Mouse (Mus musculus): ENCODE data around the gene Gm20388. TPM values are rescaled to one million over a fixed set of nuclear protein-coding genes. Genes with fewer than 3 reads are reported as not detected.
A peak's percentile ranks its signal among the peaks of the same experiment; 100 is the strongest.

Gene Gm20388
- polyA plus RNA-seq, 1 experiment from 2014 or later: not detected

DNA sequence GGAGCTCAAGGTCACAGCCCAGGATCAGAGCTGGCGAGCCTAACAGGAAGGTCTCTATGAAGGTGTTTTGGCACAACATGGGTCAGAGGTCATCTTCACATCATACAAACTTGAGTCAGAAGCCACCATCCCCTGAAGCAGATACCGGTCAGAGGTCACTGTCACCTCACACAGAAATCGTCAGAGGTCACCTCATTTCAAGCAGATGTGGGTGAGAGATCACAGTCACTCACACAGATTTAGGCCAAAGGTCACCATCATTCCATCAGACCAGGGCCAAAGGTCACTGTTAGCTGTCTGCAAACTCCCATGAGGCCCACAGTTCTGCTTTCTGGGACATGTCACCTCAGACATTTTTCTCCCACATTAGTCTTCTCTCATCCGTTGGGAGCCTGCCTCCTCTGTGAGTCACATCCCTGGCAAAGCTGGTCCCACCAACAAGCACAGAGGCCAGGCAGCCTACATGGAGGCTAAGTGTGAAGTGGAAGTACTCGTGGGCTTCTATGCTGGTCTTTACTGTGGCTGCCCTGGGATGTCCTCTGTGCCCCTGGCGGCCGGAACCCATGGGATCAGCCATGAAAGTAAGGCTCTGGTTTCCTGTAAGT lies 2784.9 kb downstream of the Gm20388 start:
- ATAC-seq (ENCODE audit: low FRiP score, low TSS enrichment) (no peak), DNase-seq (ENCODE audit: low spot score) (no peak)
- Histone ChIP-seq H3K4me1 (replicated peaks; ENCODE audit: control insufficient read depth, insufficient read depth) (no peaks in the 10 kb centered on the region), H3K27ac (replicated peaks) (no peak overlapping the region), H3K27me3 (ENCODE audit: control insufficient read depth, insufficient read depth, low read length) (no peaks in the 10 kb centered on the region), H3K4me2 (replicated peaks; ENCODE audit: low read depth) (no peak overlapping the region), H3K9me3 (ENCODE audit: control insufficient read depth, low read length) (no peaks in the 10 kb centered on the region), H3K9ac (ENCODE audit: low read length) (no peak overlapping the region), H3K4me3 (ENCODE audit: low read depth, low read length) (no peak overlapping the region), H3K36me3 (ENCODE audit: control insufficient read depth, insufficient read depth, low read length) (no peaks in the 10 kb centered on the region)
- TF ChIP-seq CTCF (IDR thresholded peaks at IDR 0.05; ENCODE audit: low read depth) (no peak), EP300 (optimal IDR thresholded peaks at IDR 0.05) (no peak)
- WGBS: 61% methylated on average over 7 of the region's 7 CpGs

DNA sequence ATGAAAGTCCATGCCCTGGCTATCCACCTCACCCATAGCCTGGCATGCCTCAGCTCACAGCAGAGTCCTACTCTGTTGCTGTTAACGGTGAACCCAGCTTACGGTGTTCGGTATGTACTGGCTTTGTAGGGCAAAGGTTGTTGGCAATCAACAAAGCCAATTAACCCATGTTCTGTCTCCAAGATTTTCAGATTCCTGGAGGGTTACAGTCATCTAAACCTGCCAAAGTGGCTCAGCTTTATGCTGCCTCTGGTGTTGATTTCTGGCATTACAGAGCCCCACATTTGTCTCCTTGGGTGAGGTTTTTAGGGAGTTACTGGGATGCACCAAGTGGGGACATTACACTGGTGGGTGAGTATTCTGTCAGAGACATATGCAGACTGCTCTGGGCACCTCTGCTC lies 2786.5 kb downstream of the Gm20388 start:
- H3K9ac ChIP-seq (ENCODE audit: low read length): no peak overlapping the region
- WGBS: 60% methylated on average over 3 of the region's 3 CpGs
- H3K27ac ChIP-seq (replicated peaks): no peak overlapping the region
- H3K36me3 ChIP-seq (ENCODE audit: control insufficient read depth, insufficient read depth, low read length): no peaks in the 10 kb centered on the region
- H3K4me3 ChIP-seq (ENCODE audit: low read depth, low read length): no peak overlapping the region
- no peak for TF ChIP-seq EP300 (optimal IDR thresholded peaks at IDR 0.05)
- TF ChIP-seq CTCF (IDR thresholded peaks at IDR 0.05; ENCODE audit: low read depth): peak; percentile 70
- no peaks in the 10 kb centered on the region for H3K27me3 ChIP-seq (ENCODE audit: control insufficient read depth, insufficient read depth, low read length)
- ATAC-seq (ENCODE audit: low FRiP score, low TSS enrichment) (no peak), DNase-seq (ENCODE audit: low spot score) (no peak)
- H3K4me1 ChIP-seq (replicated peaks; ENCODE audit: control insufficient read depth, insufficient read depth): no peaks in the 10 kb centered on the region
- no peaks in the 10 kb centered on the region for H3K9me3 ChIP-seq (ENCODE audit: control insufficient read depth, low read length)
- no peak overlapping the region for H3K4me2 ChIP-seq (replicated peaks; ENCODE audit: low read depth)

DNA sequence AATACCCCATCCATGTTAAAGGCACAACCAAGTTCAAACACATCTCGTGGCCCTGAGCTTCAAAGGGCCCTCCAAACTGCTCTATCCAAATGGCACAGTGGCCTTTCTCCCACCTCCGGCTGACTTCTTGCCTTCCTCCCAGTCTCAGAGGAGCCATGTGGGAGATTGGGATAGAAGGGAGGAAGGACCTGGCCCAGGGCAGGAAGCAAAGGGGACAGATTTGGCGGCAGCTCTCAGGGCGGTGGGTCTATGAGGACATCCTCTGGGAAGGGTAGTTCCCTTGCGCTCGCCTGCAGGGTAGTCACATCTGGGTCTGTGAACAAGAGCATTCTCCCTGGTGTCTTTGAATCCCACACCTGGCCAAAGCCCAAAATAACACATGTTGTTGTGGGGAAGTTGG lies 2786.9 kb downstream of the Gm20388 start:
- no peak overlapping the region for H3K9ac ChIP-seq (ENCODE audit: low read length)
- no peaks in the 10 kb centered on the region for H3K4me1 ChIP-seq (replicated peaks; ENCODE audit: control insufficient read depth, insufficient read depth)
- H3K27me3 ChIP-seq (ENCODE audit: control insufficient read depth, insufficient read depth, low read length): no peaks in the 10 kb centered on the region
- no peak overlapping the region; the same call in 1 of the 2 replicates for H3K4me2 ChIP-seq (replicated peaks; ENCODE audit: low read depth)
- H3K4me3 ChIP-seq (ENCODE audit: low read depth, low read length): no peak overlapping the region
- WGBS: 70% methylated on average over 6 of the region's 6 CpGs
- no peak overlapping the region for H3K27ac ChIP-seq (replicated peaks)
- no peaks in the 10 kb centered on the region for H3K36me3 ChIP-seq (ENCODE audit: control insufficient read depth, insufficient read depth, low read length)
- no peak for DNase-seq (ENCODE audit: low spot score)
- H3K9me3 ChIP-seq (ENCODE audit: control insufficient read depth, low read length): no peaks in the 10 kb centered on the region
- no peak for ATAC-seq (ENCODE audit: low FRiP score, low TSS enrichment)
- TF ChIP-seq CTCF (IDR thresholded peaks at IDR 0.05; ENCODE audit: low read depth): no peak
- no peak for TF ChIP-seq EP300 (optimal IDR thresholded peaks at IDR 0.05)

DNA sequence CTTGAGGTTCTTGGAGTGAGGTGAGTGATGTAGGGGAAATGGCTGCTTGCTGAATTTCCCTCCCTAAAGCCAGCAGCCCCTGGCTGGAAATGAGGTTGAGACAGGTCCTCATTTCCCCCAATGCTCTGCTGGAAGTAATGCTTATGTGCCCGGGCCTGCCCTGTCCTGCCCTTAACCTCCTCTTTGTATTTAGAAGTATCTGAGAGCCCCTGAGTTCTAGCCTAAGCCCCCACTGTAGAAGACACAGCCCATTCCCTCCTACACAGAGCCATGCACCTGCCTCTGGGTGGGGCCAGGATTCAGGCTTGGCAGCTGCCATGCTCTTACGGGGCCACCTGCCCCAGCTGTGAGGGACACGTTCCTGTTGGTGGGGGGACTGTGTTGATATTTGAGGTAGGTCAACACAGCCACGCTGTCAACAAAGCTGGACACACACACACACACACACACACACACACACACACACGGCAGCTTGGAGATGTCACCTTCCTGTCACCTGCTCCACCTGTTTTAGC lies 2787.7 kb downstream of the Gm20388 start:
- Histone ChIP-seq H3K4me3 (ENCODE audit: low read depth, low read length) (no peak overlapping the region), H3K36me3 (ENCODE audit: control insufficient read depth, insufficient read depth, low read length) (no peaks in the 10 kb centered on the region), H3K4me2 (replicated peaks; ENCODE audit: low read depth) (peak overlapping the region; percentile 14; the same call in 1 of the 2 replicates), H3K27ac (replicated peaks) (no peak overlapping the region), H3K4me1 (replicated peaks; ENCODE audit: control insufficient read depth, insufficient read depth) (no peaks in the 10 kb centered on the region), H3K9me3 (ENCODE audit: control insufficient read depth, low read length) (no peaks in the 10 kb centered on the region), H3K27me3 (ENCODE audit: control insufficient read depth, insufficient read depth, low read length) (no peaks in the 10 kb centered on the region), H3K9ac (ENCODE audit: low read length) (no peak overlapping the region)
- 39% methylated on average over 5 of the region's 5 CpGs for WGBS
- ATAC-seq (ENCODE audit: low FRiP score, low TSS enrichment) (no peak), DNase-seq (ENCODE audit: low spot score) (no peak)
- TF ChIP-seq CTCF (IDR thresholded peaks at IDR 0.05; ENCODE audit: low read depth) (no peak), EP300 (optimal IDR thresholded peaks at IDR 0.05) (no peak)

DNA sequence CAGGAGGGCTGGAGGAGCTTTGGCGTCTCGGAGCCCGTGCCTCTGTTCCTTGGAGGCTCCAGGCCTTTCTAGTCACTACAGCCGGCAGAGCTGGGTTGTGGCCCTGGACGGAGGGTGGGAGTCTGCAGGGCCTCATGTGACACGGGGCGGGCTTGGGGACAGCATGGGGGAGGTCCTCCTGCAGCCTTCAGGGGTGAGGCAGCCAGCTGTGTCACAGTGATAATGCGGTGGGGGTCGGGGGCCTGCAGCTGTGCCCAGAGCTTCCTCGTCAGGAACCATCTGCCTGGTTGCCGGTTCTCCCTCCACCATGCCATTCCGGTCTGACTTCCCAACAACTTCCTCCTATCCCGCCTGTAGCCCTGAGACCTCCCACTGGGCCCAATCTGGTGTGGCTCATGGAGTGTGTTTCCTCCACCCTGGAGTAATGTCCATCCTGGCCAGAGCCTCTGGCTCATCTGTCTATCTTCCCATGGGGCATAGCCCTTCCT lies 2788.4 kb downstream of the Gm20388 start, which contains the start of gene Cbfa2t3:
Cbfa2t3 (minus strand) TSS at position 105 of the 488 bp plus-strand sequence.
- Histone ChIP-seq H3K4me1 (replicated peaks; ENCODE audit: control insufficient read depth, insufficient read depth) (no peaks in the 10 kb centered on the region), H3K9ac (ENCODE audit: low read length) (no peak within 1 kb of the TSS), H3K9me3 (ENCODE audit: control insufficient read depth, low read length) (no peaks in the 10 kb centered on the region), H3K27me3 (ENCODE audit: control insufficient read depth, insufficient read depth, low read length) (no peaks in the 10 kb centered on the region), H3K4me3 (ENCODE audit: low read depth, low read length) (no peak within 1 kb of the TSS), H3K27ac (replicated peaks) (no peak within 1 kb of the TSS), H3K4me2 (replicated peaks; ENCODE audit: low read depth) (peak within 1 kb of the TSS; percentile 14; the same call in 1 of the 2 replicates), H3K36me3 (ENCODE audit: control insufficient read depth, insufficient read depth, low read length) (no peaks in the 10 kb centered on the region)
- DNase-seq (ENCODE audit: low spot score): no peak
- WGBS: 48% methylated on average over 13 of the region's 13 CpGs
- peak; percentile 7; the same call in 1 of the 2 replicates for ATAC-seq (ENCODE audit: low FRiP score, low TSS enrichment)
- no peak for TF ChIP-seq EP300 (optimal IDR thresholded peaks at IDR 0.05)
- no peak for TF ChIP-seq CTCF (IDR thresholded peaks at IDR 0.05; ENCODE audit: low read depth)

DNA sequence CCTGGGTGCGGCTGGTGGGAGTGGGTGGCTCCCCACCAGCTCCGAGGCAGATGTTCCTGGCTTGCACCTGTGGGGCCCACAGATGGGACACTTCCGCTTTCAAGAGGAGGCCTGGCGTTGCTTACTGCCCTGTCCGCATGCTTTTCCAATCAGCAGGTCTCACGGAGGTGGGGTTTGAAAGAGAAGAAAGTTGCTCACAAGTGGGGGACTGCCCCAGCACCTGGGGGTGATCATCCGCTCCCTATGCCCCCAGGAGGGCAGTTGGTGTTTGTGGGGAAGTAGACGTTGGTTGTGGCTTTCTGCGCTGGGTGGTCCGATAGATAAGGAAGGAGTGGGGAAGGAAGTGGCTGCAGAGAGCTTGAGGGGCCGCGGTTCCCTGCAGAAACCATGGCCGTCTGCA lies 2790.0 kb downstream of the Gm20388 start:
- Histone ChIP-seq H3K4me2 (replicated peaks; ENCODE audit: low read depth) (no peak overlapping the region), H3K36me3 (ENCODE audit: control insufficient read depth, insufficient read depth, low read length) (no peaks in the 10 kb centered on the region), H3K4me3 (ENCODE audit: low read depth, low read length) (no peak overlapping the region), H3K9ac (ENCODE audit: low read length) (no peak overlapping the region), H3K4me1 (replicated peaks; ENCODE audit: control insufficient read depth, insufficient read depth) (no peaks in the 10 kb centered on the region), H3K9me3 (ENCODE audit: control insufficient read depth, low read length) (no peaks in the 10 kb centered on the region), H3K27ac (replicated peaks) (no peak overlapping the region), H3K27me3 (ENCODE audit: control insufficient read depth, insufficient read depth, low read length) (no peaks in the 10 kb centered on the region)
- WGBS: 63% methylated on average over 13 of the region's 13 CpGs
- TF ChIP-seq CTCF (IDR thresholded peaks at IDR 0.05; ENCODE audit: low read depth) (no peak), EP300 (optimal IDR thresholded peaks at IDR 0.05) (no peak)
- ATAC-seq (ENCODE audit: low FRiP score, low TSS enrichment): no peak
- DNase-seq (ENCODE audit: low spot score): no peak
